Mouse (Mus musculus) cerebellum, adult 11 months (tissue): ENCODE data around the gene Grik1.

Experiments used
- DNase-seq: peaks from one replicate; pipeline ENCODE4 v3.0.0; 2022

The Grik1 gene

DNA sequence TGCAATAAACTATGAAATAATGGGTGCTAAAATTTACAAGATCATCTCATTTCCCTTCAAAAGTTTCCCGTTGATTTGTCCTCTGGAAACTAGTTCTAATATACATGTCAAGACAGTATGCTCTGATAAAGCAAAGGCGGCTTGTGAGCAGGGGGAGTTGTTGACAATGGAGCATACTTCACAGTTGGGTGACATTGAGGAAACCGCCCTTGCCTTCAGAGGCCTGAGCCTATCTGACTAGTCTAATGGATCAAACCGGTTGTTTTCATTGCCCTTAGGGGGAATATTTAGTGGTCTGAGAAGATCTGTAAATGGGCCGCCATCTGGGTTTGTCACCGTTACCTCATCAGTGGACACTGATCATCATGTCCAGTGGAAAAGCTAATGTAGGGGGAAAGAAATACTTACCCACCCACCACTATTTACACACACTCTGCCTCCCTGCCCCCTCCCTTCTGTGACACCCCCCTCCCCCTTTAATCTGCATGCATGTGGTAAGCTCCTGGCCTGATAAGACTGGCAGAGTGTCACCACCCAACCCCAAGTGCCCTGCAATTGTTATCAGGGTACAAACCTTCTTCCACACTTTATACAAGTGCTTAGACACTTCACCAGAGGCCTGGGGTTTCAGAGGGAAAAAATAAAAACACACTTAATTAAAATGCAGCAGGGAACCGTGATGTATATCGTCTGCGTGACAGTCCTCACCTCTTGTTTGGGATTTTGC lies 335.2 kb downstream of the Grik1 start:
- DNase-seq: no peak

DNA sequence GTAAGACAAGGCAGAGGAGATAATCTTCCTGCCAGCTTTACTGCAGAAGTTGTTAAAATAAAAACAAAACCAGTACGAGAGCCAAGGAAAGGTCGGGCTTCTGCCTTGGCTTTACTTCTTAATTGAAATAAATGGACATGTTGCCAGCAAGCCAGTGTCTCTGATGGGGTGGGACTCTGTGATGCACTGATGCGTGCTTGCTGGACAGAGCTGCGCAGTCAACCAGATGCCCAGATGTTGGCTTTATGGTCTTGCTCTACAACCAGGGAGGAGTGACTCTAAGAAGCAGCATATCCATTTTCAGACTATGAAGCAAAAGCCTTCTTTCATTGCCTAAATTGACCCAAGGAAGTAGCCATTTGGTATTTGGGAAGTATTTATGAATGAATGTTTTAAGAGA lies 336.9 kb downstream of the Grik1 start:
- DNase-seq: no peak

DNA sequence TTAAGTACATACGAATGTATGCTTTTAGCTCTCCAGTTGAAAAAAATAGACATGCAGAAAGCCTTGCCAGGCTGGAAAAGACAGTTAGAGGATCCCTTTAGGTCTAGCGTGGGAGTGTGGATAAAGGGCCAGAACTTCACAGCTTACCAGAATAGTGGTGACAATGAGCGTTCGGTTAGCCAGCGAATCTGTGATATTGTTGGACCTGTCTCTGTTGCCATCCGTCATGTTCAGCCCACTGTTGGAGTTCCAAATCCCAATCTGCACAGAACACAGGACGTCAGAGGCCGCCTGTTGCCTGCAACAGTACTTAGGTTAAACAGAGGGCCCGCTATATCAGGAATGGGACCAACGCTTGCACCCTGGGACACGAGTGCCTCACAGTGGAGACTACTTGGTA lies 340.2 kb downstream of the Grik1 start:
- no peak for DNase-seq

DNA sequence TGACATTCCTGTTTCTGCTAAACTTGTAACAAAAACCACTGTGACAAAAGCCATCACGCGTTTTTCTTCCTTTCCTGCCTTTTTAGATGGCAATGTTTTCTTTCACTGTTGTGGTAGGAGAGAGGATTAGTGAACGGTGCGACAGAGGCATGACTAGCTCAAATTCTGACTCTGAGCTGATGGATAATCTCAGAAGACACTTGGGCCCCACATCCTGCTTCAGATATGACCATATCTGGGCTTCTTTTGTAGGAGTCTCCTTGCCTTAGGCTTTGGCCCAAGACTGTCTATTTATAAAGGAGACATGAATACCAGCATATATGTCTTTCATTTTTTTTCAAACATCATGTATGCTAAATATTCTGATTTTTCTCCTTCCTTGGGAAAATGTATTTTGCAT lies 341.9 kb downstream of the Grik1 start:
- DNase-seq: no peak

DNA sequence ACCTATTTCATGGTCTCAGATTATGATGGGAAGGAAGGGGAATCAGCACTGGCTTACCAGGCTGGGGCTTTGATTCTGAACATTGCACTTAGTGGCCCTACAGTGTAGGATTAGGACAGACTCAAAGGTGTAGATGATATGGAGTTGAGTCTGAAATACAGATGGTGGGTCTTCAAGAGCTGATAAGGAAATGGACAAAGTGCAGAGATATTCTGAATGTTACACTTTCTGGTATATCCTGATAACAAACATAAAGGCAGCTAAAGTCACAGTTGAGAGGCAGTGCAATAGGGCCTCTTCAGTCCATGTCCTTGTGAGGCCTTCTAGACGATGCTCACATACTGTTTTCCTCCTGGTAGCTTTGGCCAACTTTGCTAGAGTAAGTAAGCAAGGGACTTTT lies 345.7 kb downstream of the Grik1 start:
- DNase-seq: no peak

DNA sequence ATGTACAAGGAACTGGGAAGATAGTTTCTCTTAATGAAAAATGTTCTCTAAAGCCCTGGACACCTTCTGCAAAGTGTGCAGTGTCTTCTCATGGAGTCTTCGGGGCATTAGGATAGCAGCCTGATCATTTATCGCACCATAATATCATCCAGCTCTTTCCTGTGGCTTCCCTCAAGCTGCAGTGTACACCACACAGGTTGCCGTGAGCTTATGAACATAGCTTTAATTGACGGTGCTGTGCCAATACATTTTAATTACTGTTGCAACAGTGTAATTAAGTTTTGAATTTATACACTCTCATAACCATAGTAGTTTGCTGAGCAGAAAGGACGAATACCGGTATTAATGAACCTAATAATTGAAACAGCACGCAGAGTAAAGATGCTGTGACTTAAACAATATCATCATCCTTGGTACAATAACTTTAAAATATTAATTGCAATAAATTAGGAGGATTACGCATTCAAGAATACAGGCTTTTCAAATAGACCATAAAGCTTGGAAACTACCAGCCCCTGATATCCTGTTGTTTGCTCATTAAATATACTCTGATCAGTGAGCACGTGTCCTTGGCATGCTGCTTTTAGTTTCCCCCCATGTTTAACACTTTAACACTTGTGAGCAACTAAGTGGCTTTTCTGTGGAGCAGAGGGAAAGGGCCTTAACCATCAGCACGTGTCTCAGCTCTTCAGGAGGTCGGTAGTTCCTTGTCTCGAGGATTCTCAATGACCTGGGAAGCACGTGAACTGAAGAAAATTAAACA lies 347.8 kb downstream of the Grik1 start:
- DNase-seq: no peak

DNA sequence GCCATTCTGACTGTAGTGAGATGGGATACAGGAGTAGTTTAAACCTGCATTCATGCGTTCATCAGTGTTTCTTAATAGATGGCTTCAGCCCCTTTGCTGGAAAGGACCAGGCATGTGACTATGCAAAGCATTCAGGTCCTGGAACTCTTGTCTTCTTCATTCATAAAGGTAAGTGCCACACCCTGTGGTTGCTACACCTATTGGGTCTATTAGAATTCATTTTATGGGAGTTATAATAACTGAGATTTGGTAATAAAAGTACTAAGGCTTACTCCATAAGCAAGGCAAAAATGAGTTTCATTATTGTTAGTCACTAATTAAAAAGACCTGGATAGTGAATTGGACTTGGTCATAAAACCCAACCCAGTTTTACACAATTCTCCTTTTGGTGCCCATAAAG lies 355.4 kb downstream of the Grik1 start:
- no peak for DNase-seq

DNA sequence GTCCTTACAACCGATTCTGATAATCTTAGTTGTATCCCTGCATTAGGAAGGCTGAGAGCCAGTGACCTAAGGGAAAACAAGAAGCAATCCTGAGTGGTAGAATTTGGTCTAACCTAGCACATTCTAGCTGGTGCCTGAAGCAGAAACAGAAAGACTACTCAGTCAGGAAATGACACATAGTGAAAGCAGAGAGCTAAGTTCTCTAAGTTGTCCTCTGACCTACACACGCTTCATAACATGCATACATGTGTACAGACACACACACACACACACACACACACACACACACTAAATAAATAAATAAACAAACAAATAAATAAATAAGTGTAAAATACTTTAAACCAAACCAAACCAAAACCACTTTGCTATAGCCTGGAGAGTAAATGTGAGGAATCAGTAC lies 358.7 kb downstream of the Grik1 start:
- no peak for DNase-seq

DNA sequence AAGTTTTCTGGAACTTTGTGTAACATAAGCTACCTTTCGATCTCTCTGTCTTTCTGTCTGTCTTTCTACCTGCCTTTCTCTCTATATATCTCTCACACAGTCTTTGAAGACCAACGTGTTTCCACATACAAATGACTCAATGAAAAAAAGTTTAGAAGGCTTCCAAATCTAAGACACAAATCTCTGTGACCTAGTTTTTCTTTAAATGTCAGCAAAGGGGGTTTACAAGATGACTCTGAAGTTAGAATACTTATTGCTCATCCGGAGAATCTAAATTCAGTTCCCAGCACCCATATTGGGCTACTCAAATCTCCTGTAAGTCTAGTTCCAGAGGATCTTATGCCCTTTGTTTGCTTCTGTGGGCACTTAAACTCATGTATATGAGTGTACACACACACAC lies 359.5 kb downstream of the Grik1 start:
- DNase-seq: no peak

DNA sequence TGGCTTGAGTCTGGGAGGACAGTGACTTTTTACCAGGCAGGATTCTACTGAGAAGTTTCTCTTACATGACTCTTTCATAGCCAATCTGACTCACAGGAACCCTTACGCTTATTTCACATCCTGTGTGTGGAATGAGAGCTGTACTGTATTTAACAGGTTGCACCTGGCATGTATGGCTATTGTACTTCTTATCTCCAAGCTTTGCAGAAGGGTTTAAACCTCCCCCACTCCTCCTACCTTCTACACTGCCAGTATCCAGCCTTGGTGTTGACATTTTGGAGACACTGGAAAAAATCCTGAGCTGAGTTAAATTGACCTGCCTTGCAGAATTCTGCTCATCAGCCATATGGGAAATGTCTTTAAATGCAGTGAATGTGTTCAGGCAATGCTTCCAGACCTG lies 361.4 kb downstream of the Grik1 start:
- no peak for DNase-seq

DNA sequence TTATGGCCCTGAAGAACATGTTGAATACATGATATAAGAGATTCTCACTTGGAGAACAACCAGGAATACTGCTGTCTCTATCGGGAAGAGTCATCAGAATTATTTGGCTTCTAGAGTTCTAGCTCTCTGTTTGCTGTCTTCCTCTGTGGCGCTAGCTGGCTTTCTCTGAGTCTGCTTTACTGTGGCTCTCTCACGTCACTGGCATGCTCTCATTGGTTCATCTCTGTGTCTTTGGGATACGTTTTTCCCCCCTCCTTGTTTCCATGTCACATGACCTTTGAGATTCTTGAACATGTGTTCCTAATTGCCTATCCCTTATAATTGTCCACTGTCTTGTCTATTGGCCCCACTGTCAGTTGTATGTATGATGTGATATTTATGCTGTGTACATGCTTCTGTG lies 372.2 kb downstream of the Grik1 start:
- no peak for DNase-seq

DNA sequence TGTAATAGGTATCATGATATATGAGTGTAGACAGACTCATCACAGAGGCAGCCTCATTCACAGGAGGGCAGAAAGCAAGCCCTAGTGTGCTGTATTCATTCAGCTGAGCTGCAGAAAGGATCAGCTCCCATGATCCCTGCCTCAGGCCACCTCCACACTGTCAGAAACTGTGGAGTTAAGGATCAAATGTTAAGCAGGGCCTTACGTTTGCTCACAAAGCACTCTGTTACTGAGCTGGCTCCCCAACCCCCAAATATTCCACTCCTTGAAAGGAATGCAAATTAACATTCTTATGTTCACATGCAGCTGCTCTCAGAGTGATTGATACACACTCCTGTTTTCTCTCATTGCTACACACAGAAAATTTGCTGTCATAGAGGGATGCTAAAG lies 372.9 kb downstream of the Grik1 start:
- DNase-seq: no peak

DNA sequence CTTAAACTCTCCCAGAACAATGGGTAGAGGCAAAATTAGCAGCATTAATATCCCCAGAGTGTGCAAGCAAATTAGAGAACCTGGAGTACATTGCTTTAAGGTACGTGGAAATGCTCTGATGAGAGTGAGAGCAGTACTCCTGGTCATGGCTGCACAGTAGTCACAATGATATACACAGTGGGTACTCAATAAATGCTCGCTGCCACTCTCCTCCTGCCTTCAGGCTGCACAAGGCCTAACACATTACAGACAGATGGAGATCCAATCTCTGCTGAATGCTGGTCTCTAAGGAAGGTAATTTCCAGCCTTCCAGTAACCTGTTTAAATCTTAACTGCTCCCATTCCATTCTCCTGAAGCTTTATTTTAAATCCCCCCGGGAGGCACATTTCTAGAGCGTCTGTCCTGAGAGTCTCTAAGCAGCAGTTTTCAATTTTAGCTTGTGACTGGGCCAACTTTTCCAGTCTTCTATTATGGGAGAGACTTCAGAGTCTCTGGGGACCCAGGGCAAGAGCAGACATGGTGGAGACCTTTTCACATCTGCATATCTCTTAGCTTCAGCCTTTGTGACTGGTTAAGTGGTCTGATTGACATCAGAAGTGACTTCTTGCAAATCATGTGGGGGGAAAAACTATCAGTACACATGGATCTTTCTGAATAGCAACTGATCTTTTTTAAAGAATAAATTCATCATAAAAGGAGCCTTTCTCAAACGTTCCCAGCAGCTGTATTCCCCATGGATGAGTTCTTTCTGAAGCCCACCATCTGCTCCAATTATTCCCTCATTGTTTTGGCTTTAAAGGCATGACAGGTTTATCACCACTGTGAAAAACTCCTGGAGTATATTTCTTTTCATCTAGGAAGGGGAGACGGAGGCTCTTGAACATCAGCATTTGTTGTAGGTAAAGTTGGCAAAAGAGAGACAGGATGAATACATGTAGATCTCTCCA lies 373.6 kb downstream of the Grik1 start:
- DNase-seq: no peak

DNA sequence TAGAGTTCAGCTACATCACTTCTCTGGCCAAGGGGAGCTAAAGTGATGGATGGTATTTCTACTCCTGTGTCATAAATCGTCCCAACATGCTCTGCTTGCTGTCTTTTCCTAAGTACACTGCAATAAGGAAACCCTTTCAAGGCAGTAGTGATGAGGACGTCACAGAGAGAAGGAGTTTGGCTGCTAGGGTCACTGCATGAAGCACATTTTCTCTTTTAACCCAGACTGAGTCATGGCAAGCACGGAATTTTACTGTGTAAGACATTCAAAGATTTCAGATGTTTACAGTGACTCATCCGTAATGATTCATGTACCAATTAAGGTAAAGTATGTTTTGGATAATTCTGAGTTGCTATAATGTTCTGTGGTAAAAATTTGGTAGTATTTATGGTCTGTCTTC lies 374.9 kb downstream of the Grik1 start:
- no peak for DNase-seq

DNA sequence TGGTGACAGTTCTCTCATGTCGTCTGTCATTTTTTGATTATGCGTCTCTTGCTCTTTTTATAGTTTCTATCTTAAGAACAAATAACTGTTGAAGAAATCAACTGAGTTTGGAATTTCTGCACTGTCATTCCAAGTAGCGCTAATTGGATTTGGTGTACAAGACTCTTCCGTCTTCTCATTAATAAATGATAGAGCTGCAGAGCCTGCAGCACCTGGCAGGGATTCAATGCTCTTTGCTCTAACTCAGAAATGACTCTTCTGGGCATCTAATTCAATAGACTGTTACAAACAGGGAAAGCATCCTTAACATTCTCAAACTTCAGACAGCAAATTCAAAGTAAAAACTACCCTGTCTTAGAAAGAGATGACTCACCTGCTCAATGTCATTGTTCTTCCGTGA lies 376.3 kb downstream of the Grik1 start:
- no peak for DNase-seq

DNA sequence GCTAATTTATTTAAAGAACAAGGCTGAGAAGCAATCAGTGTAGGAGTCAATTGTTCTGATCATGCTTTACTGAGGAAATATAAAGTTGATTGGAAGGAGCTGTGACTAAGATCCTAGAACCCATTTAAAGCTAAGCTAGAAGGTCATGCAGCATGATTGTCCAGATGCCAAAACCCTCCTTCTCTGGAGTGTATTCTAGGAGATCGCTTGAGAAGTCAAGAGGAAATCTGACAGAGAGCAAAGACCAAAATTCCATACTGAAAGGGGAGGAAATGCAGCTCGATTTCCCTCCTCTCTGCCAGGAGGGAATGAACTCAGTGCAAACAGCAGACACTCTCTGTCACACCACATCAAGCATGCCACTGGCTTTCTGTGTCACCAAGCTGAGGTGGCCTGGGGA lies 378.9 kb downstream of the Grik1 start:
- no peak for DNase-seq

DNA sequence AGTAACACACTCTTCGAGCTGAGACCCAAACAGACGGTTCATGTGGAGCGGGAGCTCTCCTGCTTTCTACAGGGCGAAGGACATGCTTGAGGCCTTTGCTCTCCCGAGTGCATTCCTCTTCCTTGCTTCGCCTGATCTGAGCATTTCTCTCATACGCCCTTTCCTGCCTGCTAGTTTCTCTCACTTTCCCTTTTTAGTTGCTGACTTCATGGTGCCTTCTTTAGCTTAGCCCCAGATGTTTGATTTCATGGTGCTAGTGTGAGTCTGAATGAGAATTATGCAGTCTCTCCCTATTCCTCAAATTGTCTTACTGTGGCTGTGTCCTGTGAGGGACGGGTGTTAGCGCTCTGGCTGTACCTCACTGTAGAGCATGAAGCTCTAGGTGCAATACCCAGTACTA lies 388.0 kb downstream of the Grik1 start:
- no peak for DNase-seq

DNA sequence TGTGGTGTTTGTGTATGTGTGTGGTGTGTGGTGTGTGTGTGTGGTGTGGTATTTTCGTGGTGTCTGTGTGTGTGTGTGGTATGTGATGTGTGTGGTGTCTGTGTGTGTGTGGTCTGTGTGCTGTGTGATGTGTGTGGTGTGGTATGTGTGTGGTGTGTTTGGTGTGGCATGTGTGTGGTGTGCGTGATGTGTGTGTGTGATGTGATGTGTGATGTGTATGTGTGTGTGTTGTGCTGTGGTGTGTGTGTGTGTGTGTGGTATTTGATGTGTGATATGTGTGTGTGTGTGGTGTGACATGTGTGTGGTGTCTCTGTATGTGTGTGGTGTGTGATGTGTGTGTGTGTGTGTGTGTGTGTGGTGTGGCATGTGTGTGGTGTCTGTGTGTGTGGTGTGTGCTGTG lies 388.9 kb downstream of the Grik1 start:
- no peak for DNase-seq

DNA sequence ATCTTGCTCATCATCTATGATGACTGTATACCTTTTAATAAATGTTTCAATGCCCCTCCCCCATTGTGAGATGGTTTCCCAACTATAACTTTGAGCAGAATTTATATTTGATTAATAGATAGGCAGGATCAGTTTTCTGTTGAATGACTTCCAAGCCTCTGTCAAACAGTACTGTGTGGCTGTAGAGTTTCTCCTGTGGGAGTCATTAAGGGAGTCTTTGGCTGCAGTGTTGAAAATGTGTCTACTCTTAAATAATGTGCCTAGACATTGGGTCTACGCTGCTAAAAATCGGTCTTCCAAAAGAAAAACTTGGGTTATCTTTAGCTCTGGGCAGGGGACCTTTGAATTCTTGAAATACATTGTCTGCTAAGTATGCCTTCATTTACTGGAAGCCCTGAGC lies 414.1 kb downstream of the Grik1 start:
- no peak for DNase-seq

DNA sequence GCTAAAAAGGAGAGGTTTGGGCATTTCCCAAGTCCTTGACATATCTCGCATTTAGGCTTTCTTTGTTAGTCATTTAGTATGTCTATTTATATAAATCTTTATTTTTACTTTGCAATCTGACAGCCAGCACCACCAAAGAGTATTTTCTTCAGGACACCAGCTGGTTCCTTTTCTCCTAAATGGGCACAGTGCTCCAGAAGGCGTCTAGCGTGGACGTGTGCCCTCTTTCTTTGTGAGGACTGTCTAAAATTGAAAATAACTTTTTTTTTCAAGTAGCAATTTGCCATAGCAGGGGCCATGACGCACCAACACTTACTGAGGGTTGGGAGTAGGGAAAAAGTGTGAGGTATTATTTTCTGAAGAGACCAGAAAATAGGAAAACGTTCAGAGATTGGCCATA lies 425.5 kb downstream of the Grik1 start:
- DNase-seq: no peak

DNA sequence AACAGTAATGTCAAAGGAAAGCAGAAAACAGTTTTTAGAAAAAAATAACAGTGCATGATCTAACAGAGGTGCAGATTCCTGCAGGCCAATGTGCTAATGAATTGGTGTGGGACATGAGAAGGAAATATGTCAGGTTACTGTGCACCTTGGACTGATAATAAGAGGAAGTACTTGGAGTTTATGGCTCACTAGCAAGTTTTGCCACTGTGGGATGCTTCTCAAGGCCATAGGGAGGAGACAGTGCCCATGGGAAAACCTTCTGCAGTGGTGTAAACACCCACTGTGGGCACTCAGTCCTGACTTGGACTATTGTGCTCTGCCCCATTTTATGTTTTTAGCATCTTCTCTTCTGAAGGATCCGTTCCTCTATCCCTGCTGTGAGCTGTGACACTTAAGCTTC lies 428.3 kb downstream of the Grik1 start:
- no peak for DNase-seq

DNA sequence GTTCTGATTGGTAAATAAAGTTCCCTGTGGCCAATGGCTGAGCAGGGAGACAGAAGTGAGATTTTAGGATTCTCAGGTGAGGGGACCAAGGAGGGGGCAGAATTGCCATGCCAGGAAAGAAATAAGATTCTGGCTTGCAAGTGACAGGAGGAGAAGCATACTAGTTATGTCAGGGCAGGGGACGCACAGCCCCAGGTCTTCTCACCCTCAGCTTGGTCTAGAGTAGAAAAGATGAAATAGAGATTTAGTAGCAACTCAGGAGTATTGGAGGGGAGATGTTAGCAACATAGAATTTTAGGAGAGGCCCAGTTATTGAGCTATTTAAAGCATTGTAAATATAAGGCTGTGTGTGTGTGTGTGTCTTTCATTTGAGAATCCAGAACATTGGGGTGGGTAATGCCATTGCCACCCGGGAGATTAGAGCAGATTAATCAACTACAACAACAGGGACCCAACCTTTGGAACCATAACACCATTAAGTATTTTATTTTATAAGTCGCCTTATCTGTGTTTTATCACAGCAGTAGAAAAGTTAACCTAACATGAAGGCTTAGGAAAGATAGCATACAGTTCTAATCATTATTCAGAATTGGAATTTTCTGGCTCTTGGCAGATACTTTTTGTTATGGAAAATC lies 436.5 kb downstream of the Grik1 start:
- DNase-seq: no peak

DNA sequence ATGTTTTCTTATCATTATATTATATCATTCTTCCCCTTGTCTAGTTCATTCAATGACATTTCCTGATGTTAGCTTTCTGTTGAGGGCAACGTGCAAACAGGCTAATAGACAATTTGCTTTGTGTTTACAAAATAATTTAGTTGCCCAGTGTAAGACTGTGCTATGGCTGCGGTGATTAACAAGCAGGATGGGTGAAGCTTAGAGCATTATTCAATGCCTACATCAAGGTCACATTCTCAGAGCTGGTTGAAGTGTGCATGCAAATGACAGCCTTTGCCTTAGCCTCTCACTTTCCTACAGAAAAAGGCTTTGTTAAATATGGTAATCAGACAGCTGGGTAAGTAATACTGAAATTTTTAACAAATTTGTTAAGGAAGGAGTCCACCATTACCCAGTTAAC lies 438.5 kb downstream of the Grik1 start:
- DNase-seq: no peak
